Mouse (Mus musculus) adrenal gland, postnatal 14 days (tissue): ENCODE results near the gene Cartpt. TPM values are rescaled to one million over a fixed set of nuclear protein-coding genes. Genes with fewer than 3 reads are reported as not detected.
"Not testable (repeated sequence)": the region's sequence is repeated elsewhere in the genome, so short reads cannot be mapped to it uniquely, and the experiment has no call there.

Source experiments
- DNase-seq: peaks from one replicate; pipeline ENCODE4 v3.0.0; 2021; ENCODE audit warnings: mixed read lengths
- long read RNA-seq, 2 experiments: library from polyadenylated mRNA; stranded (forward); transcript quantifications; one replicate each; pipeline ENCODE4 v2.0.0; 2021
- total RNA-seq: library from RNA; stranded (reverse); gene quantifications from 2 replicates; pipeline ENCODE4 v1.2.3, GENCODE M21; 2021

The Cartpt gene
- 5.9 and 8.3 TPM in 2 replicates for total RNA-seq
- long read RNA-seq, experiment 1, transcript Cartpt-202 (3 exons, 1,238 nt), result major isoform, 11 of 15 reads
- long read RNA-seq, experiment 1, partial matches to known transcripts, result 0 of 15 reads
- long read RNA-seq, experiment 1, other reads (novel, unspliced or antisense), result 0 of 15 reads
- long read RNA-seq, experiment 2, transcript Cartpt-202 (3 exons, 1,238 nt), result major isoform, 8 of 15 reads
- long read RNA-seq, experiment 2, transcript Cartpt-201 (3 exons, 827 nt), result minor isoform, 7 of 15 reads
- long read RNA-seq, experiment 2, partial matches to known transcripts, result 0 of 15 reads
- long read RNA-seq, experiment 2, other reads (novel, unspliced or antisense), result 0 of 15 reads

DNA sequence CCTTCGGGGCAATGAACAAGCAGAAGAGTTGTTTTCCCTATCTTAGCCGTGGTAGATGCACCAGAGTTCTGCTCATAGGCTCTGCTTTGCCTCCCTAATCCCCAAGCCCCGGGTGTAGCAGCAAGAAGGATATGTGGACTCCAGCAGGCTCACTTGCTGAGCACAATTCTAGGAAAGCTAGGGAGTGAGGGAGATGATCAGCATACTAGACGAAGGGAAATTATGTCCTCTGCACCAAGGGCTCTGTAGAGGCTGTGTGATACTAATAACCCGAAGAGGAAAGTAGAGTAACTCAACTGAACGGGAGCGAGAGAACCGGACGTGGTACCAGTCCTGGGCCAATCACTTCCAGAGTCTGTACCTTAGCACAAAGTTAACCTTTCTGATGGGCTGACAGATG is at the start of gene Cartpt:
TSS of gene Cartpt (minus strand) at position 127 of the 400 bp plus-strand sequence.
- DNase-seq, result no peak

DNA sequence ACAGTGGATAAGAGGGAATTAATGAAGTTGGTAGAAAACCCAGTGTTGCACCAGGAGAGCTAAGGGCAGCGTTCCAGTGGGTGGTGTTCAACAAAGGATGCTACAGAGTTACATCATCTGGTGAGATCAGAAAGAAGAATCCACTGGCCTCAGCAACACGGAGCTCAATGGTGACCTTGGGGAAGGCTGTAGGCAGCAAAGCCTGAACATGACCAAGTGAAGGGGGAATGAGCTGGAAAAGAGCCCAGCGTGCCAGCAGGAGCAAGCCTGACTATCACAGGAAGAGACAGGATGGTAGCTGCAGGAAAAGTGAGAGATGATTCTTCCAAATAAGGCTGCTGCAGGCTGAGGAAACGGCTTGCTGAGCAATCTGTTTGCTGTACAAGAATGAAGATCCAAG is 46.5 kb upstream of the Cartpt start:
- peak; percentile 34 for DNase-seq

DNA sequence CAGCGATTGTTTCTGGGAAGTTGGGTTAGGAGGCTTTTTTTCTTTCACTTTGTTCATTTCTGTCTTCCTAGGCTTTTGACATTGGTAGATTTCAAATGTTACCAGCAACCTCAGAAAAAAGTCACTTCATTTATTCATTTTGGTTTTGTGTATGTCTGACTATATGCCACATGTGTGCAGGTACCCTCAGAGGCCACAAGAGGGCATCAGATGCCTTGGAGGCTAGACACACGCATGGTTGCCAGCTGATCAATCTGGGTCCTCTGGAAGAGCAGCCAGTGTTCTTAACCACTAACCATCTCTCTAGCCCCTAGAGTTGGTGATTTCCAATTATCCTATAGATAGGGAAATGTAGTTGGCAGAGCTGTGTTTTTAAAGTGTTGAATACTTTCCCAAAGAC is 42.6 kb upstream of the Cartpt start:
- DNase-seq, result no peak

DNA sequence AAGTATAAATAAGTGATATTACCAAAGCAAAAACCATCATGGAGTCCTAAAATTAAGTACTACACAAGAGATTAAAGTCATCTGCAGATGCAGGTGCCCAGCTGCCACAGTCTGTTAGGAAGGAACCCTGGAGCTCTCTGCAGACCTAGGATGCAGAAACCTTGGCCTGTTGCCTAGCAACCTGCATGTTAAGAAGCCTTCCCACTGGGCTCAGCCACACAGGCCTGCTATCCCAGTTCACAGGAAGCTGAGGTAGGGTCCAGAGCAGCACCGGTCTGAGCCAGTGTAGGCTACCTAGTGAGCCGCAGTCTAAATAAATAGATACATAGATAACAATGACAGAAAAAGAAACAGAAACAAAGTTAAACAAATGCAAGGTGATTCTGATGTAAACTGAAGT is 39.7 kb upstream of the Cartpt start:
- peak; percentile 17 for DNase-seq

DNA sequence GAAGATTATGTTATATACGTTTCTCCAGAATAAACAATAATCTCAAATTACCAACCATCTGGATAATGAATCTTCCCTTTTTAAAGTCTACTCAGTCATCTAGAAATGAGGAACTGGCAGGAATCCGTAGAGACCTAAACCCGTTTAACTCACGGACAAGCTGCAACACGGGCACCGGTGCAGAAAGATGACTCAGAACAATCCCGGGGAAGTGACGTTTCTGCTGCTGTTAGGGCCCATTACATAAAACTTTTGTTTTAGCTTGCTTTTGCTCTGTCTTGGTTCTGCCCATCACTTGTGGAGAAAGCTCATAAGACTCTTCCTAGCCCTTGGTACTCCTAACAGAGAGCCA is 38.4 kb upstream of the Cartpt start:
- no peak for DNase-seq

DNA sequence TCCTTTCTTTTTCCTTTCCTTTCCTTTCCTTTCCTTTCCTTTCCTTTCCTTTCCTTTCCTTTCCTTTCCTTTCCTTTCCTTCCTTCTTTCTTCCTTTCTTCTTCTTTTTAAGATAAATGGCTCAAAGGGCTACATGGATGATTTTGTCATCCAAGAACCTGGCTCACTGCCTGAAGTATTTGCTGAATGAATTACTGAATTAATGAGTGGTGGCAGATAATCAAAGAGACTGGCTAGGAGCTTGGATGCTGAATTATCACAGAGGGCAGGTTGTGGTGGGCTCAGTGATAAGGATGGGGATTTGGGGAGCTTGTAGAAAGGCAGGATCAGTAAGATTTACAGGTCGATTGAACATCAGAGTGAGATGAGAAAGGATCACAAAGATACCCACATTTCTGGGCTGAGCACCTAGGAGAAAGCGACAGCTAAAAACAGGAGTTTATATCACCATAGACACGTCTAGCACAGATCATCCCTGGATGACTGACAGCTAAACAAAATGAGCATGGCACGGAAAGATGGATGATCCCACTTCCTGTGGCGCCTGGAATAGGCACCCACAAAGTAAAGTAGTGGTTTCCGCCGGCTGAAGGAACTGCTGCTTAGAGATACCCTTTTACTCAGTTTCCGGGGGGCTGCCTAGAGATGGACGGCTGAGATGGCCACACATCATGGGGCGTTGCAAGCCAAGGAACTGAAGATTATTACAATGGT is 37.9 kb upstream of the Cartpt start:
- no peak for DNase-seq

DNA sequence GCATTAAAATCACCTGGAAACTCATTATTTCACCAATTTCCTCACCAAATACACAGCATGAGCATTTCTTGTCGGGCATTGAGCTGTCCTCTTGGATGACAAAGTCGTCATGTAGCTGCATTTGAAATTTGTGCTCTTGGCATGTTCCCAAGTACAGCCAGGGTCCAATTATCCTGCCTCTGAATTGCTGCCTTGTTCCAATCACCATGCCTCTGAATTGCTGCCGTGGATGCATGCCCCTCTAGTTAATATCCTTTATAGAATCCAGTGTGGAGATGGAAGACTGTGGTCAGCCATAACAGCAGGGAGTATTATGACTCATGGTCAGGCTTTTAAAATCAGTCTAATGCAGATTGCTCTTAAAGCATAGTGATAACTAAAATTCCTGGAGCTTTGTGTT is 36.9 kb upstream of the Cartpt start:
- no peak for DNase-seq

DNA sequence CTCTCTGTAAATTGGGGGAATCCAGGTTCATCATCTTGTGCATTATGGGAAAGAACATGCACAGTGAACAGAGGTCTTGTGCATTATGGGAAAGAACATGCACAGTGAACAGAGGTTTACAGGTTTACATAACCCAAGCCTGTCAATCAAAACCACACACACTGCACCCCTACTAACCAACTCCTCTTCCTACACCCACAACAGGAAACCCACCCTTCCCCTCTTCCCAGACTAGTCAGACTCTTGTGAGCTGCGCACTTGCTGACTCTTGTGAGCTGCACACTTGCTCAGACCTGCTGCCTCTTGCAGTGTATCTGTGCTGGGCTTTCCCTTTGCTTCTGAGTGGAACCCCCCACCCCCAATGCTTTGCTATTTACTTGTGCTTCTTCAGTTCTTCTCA is 31.5 kb upstream of the Cartpt start:
- DNase-seq, result no peak

DNA sequence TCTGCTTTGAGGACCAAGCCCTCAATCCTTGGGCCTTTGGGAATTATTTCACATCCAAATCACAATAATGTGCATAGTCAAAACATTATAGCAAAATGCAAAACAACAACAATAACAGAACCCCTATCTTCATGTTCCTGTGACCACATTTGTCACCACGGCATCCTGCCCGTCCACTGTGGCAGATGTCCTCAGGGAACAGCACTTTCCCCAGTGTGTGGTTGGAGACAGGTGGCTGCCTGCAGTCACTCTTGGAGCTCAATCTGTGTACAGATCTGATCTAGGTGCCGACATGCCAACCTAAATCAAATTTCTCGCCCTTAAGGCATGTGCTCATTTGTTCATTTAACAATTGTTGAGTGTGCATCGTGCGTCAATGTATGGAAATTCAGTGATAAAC is 30.6 kb upstream of the Cartpt start:
- no peak for DNase-seq

DNA sequence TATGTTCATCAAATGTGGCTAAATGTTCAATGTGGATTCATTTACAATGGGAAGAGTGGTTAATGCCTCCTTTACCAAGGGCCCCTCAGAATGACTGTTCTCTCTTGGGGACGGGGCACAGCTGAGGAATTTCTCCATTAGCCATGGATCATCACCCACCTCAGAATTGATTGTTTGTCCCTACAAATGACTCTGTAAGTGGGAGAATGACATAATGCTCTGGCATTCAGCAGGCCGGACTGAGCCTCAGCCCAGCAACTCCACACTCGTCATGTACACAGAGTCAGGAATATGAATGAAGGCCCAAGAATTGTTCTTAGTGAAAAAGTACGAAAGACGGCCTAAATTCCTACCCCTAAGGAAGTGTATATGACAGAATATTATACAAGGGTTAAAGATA is 25.4 kb upstream of the Cartpt start:
- DNase-seq, result no peak

DNA sequence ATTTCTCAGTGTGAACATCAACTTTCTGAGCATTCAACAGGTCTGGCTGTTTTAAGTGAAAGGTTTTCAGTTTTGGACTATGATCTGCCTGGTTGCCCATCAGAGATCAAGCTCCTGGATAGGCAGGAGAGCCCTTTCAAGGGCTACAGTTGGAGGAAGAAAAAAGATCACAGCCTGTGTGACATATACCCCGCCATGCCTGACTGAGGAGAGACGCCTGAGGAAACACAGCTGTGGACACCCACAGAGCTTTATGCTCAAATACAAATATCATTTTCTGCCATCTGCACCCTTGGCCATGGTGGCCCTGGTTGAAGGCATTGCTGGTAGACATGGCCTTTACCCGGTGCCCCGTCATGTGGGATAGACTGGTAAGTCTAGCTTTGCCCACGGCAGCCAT is 14.7 kb upstream of the Cartpt start:
- no peak for DNase-seq

DNA sequence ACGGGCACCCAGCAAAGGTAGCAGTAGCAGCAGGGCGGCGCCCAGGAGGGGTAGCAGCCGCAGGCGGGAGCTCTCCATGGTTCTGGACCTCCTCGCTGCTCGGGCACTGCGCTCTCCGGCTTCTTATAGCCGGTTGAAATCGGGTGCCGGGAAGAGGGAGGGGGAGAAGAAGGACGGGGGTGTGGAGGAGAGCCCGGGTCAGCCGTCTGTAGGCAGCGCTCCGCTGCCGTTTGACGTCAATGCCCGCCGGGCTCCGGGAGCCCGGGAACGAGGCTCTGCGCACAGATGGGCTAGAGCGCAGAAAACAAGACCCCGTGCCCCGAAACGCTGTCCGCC is 366 bp downstream of the Cartpt start:
- peak; percentile 85 for DNase-seq

DNA sequence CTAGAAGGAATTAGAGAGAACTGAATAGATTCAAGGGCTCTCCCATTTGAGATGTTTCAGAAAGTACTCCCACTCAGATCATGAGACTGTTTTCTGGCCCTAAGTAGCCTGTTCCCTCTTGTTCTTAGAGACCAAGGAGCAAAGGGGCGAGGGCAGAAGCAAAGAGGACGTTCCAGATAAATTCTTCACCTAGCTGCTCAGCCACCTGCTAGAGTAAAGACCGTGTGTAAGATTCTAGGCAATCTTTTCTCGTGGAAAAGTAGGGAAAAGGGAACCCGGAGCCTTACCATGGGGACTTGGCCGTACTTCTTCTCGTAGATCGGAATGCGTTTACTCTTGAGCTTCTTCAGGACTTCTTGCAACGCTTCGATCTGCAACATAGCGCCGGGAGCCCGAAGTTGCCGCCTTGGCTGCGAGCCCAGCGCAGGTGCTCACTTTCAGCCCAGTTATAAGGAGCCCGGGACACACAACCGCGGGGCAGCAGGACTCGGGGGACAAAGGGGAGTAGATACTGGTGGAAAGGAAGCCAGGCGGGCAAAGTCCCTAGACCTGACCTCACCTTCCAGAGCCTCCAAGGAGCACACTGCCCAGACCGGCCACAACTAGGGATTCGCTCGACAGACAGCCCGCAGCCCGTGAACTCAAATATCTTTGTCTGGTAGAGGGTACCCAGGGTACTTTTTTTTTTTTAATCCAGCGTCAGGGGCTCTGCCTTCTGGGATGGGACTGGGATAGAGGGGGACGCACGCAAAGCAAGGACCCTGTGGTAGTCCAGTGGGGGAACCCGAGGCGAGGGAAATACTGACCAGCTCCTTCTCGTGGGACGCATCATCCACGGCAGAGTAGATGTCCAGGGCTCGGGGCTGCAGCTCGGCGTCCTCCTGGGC is 978 bp downstream of the Cartpt start:
- DNase-seq, result no peak

DNA sequence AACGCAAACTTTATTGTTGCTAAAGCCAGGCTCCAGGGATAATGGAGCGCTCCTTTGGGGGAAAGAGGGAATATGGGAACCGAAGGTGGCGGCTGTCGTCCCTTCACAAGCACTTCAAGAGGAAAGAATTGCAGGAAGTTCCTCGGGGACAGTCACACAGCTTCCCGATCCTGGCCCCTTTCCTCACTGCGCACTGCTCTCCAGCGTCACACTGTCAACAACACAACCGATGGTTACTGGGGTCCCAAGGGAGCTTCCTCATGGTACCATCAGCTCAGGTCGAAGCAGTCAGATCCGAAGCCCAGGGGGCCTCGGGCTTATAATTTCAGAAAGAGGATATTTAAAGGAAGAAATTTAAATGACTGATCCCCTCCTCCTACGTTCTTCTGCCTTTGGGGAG is 2.1 kb downstream of the Cartpt start:
- DNase-seq, result no peak

DNA sequence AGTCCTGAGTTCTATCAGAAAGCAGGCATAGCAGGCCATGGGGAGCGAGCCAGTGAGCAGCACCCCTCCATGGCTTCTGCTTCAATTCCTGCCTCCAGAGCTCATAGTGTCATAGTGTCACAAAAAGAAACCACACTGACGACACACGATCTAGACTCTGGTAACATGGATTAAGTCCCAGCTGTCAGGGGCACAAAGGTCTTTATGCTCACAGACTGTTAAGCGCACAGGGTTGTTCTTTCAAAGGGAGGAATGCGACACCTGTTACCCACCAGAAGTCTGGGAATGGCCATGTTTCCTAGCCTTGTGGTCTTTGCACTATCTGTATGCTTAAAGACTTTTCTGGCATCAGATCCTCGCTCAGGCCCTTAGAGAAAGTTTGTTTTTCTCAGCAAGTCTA is 15.3 kb downstream of the Cartpt start:
- no peak for DNase-seq

DNA sequence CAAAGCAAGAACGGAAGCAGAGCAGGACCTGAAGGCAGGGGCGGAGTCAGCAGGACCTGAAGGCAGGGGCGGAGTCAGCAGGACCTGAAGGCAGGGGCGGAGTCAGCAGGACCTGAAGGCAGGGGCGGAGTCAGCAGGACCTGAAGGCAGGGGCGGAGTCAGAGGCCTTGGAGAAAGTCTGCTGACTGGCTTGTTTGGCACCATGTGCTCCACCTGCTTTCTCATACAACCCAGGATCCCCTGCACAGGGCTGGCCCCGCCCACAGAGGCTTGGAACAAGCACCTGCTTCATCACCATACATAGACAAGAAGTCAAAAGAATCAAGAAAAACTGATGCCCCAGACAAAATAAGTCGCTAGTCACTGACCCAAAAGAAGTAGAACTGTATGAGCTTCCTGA is 19.1 kb downstream of the Cartpt start:
- DNase-seq, result not testable (repeated sequence)

DNA sequence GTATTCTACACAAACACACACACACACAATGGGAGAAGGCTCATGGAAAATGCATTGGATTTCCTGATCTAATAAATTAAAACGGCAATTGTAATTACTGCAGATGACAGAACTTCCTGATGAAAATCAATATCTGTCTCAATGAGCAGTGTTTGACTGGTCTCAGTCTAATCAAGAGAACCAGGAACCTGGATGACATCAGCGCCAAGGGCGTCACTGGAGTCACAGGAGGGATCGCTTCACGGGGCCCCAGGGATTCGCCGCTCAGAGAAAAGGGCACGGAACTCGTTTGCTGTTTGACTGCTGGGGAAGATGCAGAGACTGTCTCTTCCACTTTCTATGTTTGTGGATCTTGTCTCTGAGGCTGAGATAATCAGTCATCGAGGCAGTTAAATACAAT is 21.2 kb downstream of the Cartpt start:
- DNase-seq, result no peak

DNA sequence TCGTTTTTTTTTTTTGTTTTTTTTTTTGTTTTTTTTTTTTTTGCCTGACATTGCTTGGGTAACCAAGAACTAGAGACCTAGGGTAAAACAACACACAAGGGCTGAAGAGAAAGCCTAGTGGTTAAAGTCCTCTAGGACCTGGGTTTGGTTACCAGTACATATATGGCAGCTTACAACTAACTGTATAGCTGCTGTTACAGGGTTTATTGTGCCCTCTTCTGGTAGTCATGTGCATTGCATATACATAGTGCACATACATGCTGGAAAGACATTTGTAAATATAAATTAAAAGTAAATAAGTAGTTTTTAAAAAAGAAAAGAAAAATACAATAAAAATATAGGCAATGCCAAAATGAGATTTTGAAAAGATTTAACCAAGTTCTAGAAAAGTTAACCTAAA is 28.8 kb downstream of the Cartpt start:
- DNase-seq, result no peak

DNA sequence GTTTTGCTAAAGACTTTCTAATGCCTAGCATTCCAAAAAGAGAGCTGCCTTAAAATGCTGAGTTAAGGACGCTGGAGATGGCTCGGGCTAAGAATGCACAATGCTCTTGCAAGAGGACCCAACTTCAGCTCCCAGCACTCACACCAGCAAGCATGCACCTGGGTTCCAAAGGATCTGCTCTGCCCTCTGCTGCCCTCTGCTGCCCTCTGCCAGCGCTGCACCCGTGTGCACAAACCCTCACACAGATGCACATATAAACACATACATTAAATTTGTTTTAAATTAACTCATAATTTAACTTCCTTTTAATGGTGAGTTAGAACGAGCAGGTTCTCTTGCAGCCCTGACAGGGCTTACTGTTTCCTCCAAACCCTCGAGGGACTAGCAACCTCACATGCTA is 32.5 kb downstream of the Cartpt start:
- no peak for DNase-seq

DNA sequence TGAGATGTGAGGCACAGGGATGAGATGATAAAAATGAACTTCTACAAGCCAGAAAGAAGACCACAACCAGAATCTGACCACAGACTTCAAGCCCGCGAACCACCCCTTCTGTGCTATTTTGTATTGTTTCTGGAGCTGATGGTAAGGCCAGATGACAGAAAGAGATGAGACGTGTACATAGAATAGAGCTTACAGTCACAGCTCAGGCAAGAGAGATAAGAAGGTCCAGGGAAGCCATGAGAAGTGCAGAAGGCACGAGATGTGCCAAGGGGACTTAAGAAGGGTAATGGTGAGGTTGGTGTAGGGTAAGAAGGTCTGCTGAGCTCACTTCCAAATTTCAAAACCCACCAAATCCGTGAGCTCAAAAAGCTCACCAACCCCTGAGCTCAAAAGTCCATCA is 36.6 kb downstream of the Cartpt start:
- no peak for DNase-seq

DNA sequence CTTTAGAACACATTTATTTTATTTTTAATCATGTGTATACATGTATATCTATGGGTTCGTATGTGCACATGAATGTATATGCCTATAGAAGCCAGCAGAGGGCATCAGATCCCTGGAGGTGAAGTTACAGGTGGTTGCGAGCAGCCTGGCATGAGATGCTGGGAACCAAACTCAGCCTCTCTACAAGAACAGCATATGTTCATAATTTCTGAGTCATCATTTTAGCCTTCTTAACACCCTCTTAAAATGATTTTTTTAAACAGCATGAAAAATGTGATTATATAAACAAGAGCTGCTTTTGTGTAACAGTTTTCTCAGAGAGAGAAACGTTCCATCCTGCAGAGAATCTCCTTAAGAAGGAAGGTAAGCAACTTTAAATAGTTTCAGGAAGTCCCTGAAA is 40.2 kb downstream of the Cartpt start:
- no peak for DNase-seq

DNA sequence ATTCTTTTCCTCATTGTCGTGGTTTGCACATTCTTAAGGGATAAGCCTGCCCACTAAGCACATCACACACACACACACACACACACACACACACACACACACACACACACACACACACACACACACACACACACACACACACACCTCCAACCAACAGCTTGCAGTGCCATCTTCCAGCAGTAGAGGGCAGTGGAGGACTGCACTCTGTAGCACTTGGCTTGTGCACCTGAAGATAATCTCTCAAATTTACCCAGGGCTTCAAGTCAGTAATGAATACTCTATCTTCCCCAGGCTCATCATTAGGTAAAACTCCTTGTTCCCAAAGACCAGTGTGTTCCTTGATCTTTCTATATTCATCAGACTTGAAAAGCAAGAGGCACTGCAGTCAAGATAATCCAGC is 41.8 kb downstream of the Cartpt start:
- peak; percentile 54 for DNase-seq

DNA sequence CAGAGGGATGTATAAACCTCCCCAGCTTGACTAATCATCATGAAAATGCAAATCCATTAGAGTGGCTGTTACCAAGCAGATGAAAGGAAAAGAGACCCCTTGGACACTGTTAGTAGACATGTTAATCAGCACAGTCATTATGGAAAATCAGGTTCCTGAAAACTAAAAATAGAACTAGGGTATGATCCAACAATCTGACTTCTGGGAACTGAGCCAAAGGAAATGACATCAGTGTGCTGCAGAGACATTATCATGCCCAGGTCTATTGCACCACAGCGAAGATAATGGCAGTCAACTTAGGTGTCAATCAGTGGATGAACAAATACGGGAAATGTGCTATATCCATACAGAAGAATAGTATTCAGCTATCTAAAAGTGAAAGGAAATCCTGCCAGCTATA is 43.0 kb downstream of the Cartpt start:
- no peak for DNase-seq
